Mouse (Mus musculus): ENCODE results near the gene Gm7073.

DNA sequence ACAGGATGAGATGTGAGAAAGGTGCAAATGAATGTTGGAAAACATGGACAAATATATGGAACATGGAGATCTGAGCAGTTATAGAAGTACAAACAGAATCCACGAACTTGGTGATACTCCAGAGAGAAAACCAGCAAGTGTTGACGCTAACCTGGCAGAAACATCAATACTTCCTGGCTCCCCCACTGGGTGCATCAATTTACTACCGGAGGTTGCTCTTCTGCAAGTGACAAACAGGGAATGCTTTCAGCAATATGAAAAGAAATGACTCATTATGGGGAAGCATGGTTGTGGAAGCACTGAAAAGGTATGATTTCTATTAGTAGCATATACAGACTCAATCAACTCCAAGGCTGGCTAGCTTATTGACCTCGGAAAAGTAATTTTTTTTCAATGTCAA, 144.8 kb downstream of the Gm7073 start:
- TF ChIP-seq CTCF (IDR thresholded peaks at IDR 0.05; ENCODE audit: extremely low read depth, insufficient read depth, low read length) (no peak), POLR2A (IDR thresholded peaks at IDR 0.05; ENCODE audit: extremely low read depth, insufficient read depth, low read length) (no peak)
